Mouse (Mus musculus): ENCODE measurements around the gene Erich4. TPM values are rescaled to one million over a fixed set of nuclear protein-coding genes. Genes with fewer than 3 reads are reported as not detected.

Erich4 gene
- polyA plus RNA-seq, 1 experiment: 0.11 TPM

DNA sequence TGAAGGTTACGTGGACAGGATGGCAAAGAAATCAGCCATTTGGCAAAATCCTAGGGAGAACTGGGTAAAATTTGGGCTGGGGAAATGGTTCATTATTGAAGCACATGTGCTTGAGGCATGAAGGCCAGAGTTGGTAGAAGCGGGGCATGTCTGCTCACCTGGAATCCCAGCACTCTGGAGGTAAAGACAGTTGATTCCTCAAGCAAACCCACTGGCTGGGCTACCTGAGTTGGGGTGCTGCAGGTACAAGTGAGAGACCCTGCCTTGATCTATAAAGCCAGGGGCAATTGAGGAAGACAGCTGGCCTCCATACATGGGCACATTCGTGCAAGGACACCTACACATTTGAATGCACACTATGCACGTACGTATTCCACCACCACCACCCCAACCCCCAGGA lies 4.4 kb upstream of the Erich4 start:
- WGBS: 89% methylated on average over 5 of the region's 5 CpGs
- H3K27me3 ChIP-seq (ENCODE audit: control insufficient read depth, insufficient read depth, low read length): no peaks in the 10 kb centered on the region
- TF ChIP-seq CTCF (IDR thresholded peaks at IDR 0.05; ENCODE audit: borderline replicate concordance, insufficient read depth, low read depth, low read length) (no peak), POLR2A (IDR thresholded peaks at IDR 0.05; ENCODE audit: borderline replicate concordance, insufficient read depth, low read length) (no peak)
- peaks cover 11% of the 10 kb centered on the region for H3K4me1 ChIP-seq (ENCODE audit: control insufficient read depth, insufficient read depth, low read length)
- peak overlapping the region; percentile 82 for H3K4me3 ChIP-seq (replicated peaks; ENCODE audit: insufficient read depth, low read depth, low read length)
- no peak overlapping the region for H3K27ac ChIP-seq (ENCODE audit: insufficient read depth, low read length)
- DNase-seq: no peak

DNA sequence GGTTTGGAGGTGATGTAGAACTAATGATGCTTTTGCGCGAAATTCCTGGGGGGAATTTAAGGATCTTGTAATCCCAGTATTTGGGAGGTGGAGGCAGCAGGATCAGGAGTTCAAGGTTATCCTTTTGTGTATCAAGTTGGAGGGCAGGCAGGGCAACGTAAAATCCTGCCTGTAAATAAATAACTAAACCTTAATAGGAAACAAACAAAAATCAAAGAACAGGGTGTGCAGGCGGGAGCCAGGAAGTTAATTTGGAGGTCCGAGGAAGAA lies 4.0 kb upstream of the Erich4 start:
- peak overlapping the region; percentile 41; the same call in 1 of the 2 replicates for H3K27ac ChIP-seq (ENCODE audit: insufficient read depth, low read length)

DNA sequence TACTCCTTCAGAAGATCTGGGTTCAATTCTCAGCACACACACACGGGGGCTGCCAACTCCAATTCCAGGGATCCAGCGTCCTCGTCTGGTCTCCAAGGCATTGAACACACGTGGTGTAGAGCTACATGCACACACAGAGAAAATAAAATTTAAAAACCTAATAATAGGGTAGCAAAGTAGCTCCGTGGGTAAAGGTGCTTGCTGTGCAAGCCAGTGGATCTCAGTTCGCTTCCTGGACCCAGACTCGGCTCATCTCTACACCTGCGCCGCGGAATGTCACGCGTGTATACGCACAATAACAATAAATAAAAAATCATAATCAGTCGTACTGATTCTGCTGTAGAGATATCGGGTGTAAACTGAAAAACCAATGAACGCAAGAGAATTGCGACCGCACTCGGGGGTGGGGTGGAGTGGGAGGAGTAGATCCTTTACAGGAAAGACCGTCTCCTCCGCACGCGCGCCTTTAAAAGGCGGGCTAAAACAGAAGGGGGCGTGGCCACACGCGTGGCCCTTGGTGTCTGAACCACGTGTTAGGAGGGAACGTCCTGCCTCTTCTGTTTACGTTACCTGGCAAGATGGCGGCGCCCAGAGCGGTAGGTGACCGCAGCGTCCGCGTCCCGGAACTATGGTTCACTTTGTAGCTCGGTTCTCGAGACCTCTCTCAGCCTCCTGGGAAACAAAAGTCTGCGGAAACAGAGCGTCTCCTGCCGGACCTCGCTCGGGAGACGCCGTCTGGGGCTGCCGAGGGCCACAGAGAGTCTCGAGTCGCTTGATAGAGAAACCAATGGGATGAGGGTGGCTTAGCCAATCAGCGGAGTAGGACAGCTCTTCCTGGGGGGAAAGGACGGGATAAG lies 3.4 kb upstream of the Erich4 start, which contains the start of gene Dmac2:
Dmac2 (plus strand) TSS at position 550 of the 857 bp plus-strand sequence.
- Histone ChIP-seq H3K27me3 (ENCODE audit: control insufficient read depth, insufficient read depth, low read length) (no peaks in the 10 kb centered on the region), H3K4me1 (ENCODE audit: control insufficient read depth, insufficient read depth, low read length) (peaks cover 3% of the 10 kb centered on the region; the same call in 1 of the 2 replicates), H3K27ac (ENCODE audit: insufficient read depth, low read length) (peak within 1 kb of the TSS; percentile 41), H3K4me3 (replicated peaks; ENCODE audit: insufficient read depth, low read depth, low read length) (peak within 1 kb of the TSS; percentile 82)
- peak; percentile 94 to 96 for DNase-seq
- TF ChIP-seq POLR2A (IDR thresholded peaks at IDR 0.05; ENCODE audit: borderline replicate concordance, insufficient read depth, low read length): peak; percentile 66; the same call in 1 of the 2 replicates
- TF ChIP-seq CTCF (IDR thresholded peaks at IDR 0.05; ENCODE audit: borderline replicate concordance, insufficient read depth, low read depth, low read length): no peak
- WGBS: 1% methylated on average over 53 of the region's 53 CpGs

More for the DNA sequence above, 4.0 kb upstream of the Erich4 start:
- DNase-seq: no peak
- Histone ChIP-seq H3K4me3 (replicated peaks; ENCODE audit: insufficient read depth, low read depth, low read length) (peak overlapping the region; percentile 82), H3K27me3 (ENCODE audit: control insufficient read depth, insufficient read depth, low read length) (no peaks in the 10 kb centered on the region), H3K4me1 (ENCODE audit: control insufficient read depth, insufficient read depth, low read length) (peaks cover 7% of the 10 kb centered on the region)
- 25% methylated on average over 5 of the region's 5 CpGs for WGBS
- TF ChIP-seq POLR2A (IDR thresholded peaks at IDR 0.05; ENCODE audit: borderline replicate concordance, insufficient read depth, low read length) (no peak), CTCF (IDR thresholded peaks at IDR 0.05; ENCODE audit: borderline replicate concordance, insufficient read depth, low read depth, low read length) (no peak)

DNA sequence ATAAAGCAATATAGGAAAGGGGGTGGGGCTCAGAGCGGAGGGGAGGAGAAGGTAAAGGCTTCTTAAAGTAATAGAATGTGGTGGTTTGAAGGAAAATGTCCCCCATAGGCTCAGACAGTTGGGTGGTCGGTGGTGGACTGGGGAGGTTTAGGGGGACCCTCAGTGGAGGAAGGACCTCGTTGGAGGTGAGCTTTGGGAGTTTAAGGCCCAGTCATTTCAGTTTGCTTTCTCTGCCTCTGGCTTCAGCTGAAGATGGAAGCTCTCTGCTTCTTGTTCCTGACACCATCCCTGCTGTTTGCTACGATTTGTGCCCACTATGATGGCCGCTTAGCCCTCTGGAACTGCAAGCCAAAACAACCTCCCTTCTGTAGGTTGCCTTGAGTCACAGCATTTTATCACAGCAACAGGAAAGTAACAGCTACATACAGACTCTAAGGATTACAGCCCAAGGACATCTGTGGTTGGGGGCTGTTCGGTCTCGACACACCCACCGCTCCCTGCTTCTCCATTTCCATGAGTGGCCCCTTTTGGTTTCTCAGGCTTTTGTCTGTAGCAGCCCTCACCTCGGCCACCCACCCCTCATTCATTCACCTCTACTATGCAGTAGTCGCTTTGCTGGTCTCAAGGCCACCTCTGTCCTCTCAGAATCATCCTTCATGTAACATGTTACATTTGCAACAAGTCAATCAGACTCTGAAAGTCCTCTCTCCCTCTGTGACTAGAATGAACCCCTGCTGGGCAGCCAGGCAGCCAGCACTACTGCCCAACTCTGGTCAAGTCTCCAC lies 1.9 kb upstream of the Erich4 start:
- Histone ChIP-seq H3K27ac (ENCODE audit: insufficient read depth, low read length) (no peak overlapping the region), H3K27me3 (ENCODE audit: control insufficient read depth, insufficient read depth, low read length) (no peaks in the 10 kb centered on the region), H3K4me1 (ENCODE audit: control insufficient read depth, insufficient read depth, low read length) (no peaks in the 10 kb centered on the region), H3K4me3 (replicated peaks; ENCODE audit: insufficient read depth, low read depth, low read length) (no peak overlapping the region)
- 80% methylated on average over 10 of the region's 10 CpGs for WGBS
- DNase-seq: no peak
- no peak for TF ChIP-seq POLR2A (IDR thresholded peaks at IDR 0.05; ENCODE audit: borderline replicate concordance, insufficient read depth, low read length)
- TF ChIP-seq CTCF (IDR thresholded peaks at IDR 0.05; ENCODE audit: borderline replicate concordance, insufficient read depth, low read depth, low read length): no peak

DNA sequence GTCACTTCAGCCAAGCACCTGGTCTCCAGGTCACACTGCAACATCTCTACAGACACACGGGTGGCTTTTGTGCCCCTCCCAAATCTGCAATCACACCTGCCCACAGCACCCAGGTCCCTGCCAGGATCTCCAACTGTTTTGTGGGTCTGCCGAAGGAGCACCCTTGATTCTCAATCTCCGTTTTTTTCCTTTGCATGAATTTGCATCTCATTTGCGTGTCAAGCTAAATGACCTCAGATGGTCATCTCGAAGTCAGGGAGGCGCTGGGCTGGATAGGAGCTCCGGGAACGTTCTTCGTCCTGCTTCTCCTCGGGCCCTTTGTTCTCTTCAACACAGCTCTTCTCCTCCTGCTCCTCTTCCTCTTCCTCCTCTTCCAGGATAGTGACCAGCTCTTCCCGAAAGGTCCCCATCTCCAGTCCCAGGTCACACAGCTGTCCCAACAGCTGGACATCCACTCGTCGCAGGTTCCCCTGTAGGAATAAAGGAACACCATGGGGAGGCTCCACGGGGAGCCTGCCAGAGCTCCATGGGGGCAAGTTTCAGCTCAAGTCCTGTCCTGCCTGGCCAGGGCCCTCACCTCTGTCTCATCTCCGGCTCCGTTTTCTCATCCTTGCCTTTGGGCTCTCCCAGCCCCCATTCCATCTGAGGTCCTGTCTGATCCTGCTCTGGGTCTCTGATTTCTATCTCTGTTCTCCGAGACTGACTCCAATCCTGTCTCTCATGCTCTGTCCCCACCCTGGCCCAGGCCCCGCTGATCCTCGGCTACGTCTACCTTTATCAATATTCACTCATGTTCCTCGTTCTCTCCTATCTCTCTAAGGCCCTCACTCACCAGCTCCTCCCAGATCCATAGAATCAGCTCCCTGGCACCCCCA lies 624 bp downstream of the Erich4 start:
- no peaks in the 10 kb centered on the region for H3K4me1 ChIP-seq (ENCODE audit: control insufficient read depth, insufficient read depth, low read length)
- no peak for DNase-seq
- 63% methylated on average over 21 of the region's 21 CpGs for WGBS

DNA sequence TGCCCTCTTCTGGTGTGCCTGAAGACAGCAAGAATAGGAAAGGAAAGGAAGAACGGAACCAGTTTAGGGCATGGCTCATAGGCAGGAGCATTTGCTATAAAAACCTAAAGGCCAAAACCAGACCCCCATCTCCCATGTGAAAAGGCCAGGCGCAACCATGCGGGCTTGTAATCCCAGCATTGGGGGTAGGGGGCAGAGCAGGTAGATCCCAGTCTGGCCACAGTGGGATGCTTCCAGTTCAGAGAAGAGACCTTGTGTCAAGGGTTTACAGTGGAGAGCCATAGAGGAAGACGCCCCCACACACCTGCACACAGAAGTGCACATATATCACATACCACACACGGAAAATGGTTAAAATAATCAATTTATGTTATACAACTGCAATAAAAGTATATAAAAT lies 1.6 kb downstream of the Erich4 start:
- H3K4me1 ChIP-seq (ENCODE audit: control insufficient read depth, insufficient read depth, low read length): no peaks in the 10 kb centered on the region
- no peaks in the 10 kb centered on the region for H3K27me3 ChIP-seq (ENCODE audit: control insufficient read depth, insufficient read depth, low read length)
- 93% methylated on average over 5 of the region's 5 CpGs for WGBS
- no peak for DNase-seq
- TF ChIP-seq POLR2A (IDR thresholded peaks at IDR 0.05; ENCODE audit: borderline replicate concordance, insufficient read depth, low read length) (no peak), CTCF (IDR thresholded peaks at IDR 0.05; ENCODE audit: borderline replicate concordance, insufficient read depth, low read depth, low read length) (no peak)
- H3K27ac ChIP-seq (ENCODE audit: insufficient read depth, low read length): no peak overlapping the region
- H3K4me3 ChIP-seq (replicated peaks; ENCODE audit: insufficient read depth, low read depth, low read length): no peak overlapping the region

More for the DNA sequence above, 624 bp downstream of the Erich4 start:
- H3K27ac ChIP-seq (ENCODE audit: insufficient read depth, low read length): no peak overlapping the region
- no peak overlapping the region for H3K4me3 ChIP-seq (replicated peaks; ENCODE audit: insufficient read depth, low read depth, low read length)
- H3K27me3 ChIP-seq (ENCODE audit: control insufficient read depth, insufficient read depth, low read length): no peaks in the 10 kb centered on the region
- TF ChIP-seq CTCF (IDR thresholded peaks at IDR 0.05; ENCODE audit: borderline replicate concordance, insufficient read depth, low read depth, low read length) (no peak), POLR2A (IDR thresholded peaks at IDR 0.05; ENCODE audit: borderline replicate concordance, insufficient read depth, low read length) (no peak)

DNA sequence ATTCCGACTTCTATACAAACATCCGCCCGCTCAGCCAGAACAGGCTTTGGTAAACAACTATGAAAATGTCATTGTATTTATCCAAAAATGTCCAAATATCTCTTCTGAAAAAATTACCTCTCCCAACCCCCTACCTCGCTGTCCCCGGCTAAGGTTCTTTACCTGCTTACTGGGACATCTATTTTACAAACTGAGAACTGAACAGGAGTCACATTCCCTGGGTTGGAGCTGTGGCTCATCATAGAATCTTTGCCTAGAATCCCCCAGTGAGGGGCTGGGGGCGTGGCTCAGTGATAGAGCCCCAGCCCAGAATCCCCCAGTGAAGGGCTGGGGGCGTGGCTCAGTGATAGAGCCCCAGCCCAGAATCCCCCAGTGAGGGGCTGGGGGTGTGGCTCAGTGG lies 4.2 kb downstream of the Erich4 start:
- TF ChIP-seq POLR2A (IDR thresholded peaks at IDR 0.05; ENCODE audit: borderline replicate concordance, insufficient read depth, low read length) (no peak), CTCF (IDR thresholded peaks at IDR 0.05; ENCODE audit: borderline replicate concordance, insufficient read depth, low read depth, low read length) (no peak)
- Histone ChIP-seq H3K27me3 (ENCODE audit: control insufficient read depth, insufficient read depth, low read length) (no peaks in the 10 kb centered on the region), H3K4me3 (replicated peaks; ENCODE audit: insufficient read depth, low read depth, low read length) (no peak overlapping the region), H3K27ac (ENCODE audit: insufficient read depth, low read length) (no peak overlapping the region), H3K4me1 (ENCODE audit: control insufficient read depth, insufficient read depth, low read length) (no peaks in the 10 kb centered on the region)
- no peak for DNase-seq
- WGBS: 39% methylated on average over 7 of the region's 7 CpGs
